ENCODE assay signal across 8 mouse cellular contexts in the genomic region with DNA sequence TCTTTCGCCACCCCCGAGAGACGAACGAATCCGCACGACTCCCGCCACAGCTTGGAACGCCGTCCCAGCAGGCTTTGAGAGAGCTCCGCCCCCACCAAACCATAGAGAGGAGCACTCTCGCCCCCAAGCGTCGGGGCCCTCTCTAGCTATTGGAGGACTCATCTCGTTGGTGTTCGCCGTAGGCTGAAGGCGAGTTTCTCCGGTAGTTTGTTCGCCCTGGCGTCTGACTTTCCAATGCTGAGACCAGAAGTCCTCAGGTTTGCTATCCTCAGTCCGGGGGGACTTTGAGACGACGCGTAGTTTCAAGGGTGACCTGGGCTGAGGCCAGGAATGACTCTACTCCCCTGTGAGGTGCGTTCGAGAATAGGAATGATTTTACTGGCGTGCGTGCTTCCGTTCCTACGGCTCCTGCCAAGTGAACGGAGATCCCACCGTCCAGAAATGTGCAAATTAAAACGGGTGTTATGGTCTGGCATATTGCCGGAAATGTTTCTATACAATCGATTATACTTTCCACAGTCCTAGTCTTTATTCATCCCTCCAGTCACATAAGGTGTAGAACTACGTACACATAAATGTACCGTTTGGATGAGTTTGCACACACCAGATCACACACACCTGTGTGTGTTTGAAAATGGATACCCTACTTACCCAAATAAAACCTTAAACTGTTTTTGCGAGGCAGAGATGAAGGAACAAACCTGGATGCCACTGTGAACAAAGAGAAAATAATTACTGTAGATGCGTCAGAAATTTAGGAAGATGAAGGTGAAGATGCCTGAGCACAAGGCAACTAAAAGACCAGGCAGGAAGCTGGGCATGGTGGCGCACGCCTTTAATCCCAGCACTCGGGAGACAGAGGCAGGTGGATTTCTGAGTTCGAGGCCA. TPM values are rescaled to one million over a fixed set of nuclear protein-coding genes. Genes with fewer than 3 reads are reported as not detected.
DNase-seq lines count a peak whose midpoint lies in the region; ATAC-seq and TF ChIP-seq lines count a peak whose summit lies in the region.

BC055324 (minus strand) TSS at position 76 of the 888 bp plus-strand sequence.
Mettl18 (plus strand) TSS at position 169 of the 888 bp plus-strand sequence.

- peak within 1 kb of the TSS; percentile 86 for H3K27ac ChIP-seq in embryonic facial prominence, embryonic 13.5 days
- peak within 1 kb of the TSS; percentile 81 for H3K27ac ChIP-seq in kidney, adult 2 months (ENCODE audit: insufficient read depth, low read depth, low read length)
- peak within 1 kb of the TSS; percentile 81 for H3K27ac ChIP-seq in limb, embryonic 12.5 days
- H3K27ac ChIP-seq in midbrain, embryonic 15.5 days, result peak within 1 kb of the TSS; percentile 86
- peak within 1 kb of the TSS; percentile 81 for H3K27ac ChIP-seq in spleen, adult 2 months (ENCODE audit: insufficient read depth, low read length)

- WGBS in embryonic facial prominence, embryonic 13.5 days, result 3% methylated on average over 43 of the region's 43 CpGs
- 2% methylated on average over 43 of the region's 43 CpGs for WGBS in kidney, adult 2 months
- 3% methylated on average over 43 of the region's 43 CpGs for WGBS in limb, embryonic 12.5 days
- 3% methylated on average over 43 of the region's 43 CpGs for WGBS in midbrain, embryonic 15.5 days
- 1% methylated on average over 43 of the region's 43 CpGs for WGBS in spleen, adult 2 months

- peak; percentile 91 for ATAC-seq in embryonic facial prominence, embryonic 13.5 days (ENCODE audit: insufficient number of reproducible peaks, insufficient read depth, low FRiP score, low TSS enrichment, low read depth)
- peak; percentile 94 for ATAC-seq in limb, embryonic 12.5 days (ENCODE audit: insufficient number of reproducible peaks, insufficient read depth, low FRiP score, low TSS enrichment, low read depth)
- ATAC-seq in midbrain, embryonic 15.5 days (replicated peaks), result peak; percentile 99

- H3K4me3 ChIP-seq in embryonic facial prominence, embryonic 13.5 days, result peak within 1 kb of the TSS; percentile 79
- peak within 1 kb of the TSS; percentile 84 for H3K4me3 ChIP-seq in kidney, adult 2 months (ENCODE audit: insufficient read depth, low read depth, low read length)
- peak within 1 kb of the TSS; percentile 77 for H3K4me3 ChIP-seq in limb, embryonic 12.5 days (replicated peaks)
- H3K4me3 ChIP-seq in midbrain, embryonic 15.5 days, result peak within 1 kb of the TSS; percentile 66
- peak within 1 kb of the TSS; percentile 86 for H3K4me3 ChIP-seq in spleen, adult 2 months (ENCODE audit: extremely low read depth, insufficient read depth, insufficient read length)

- H3K4me2 ChIP-seq in embryonic facial prominence, embryonic 13.5 days, result peak within 1 kb of the TSS; percentile 78
- peak within 1 kb of the TSS; percentile 77 for H3K4me2 ChIP-seq in limb, embryonic 12.5 days
- H3K4me2 ChIP-seq in midbrain, embryonic 15.5 days, result peak within 1 kb of the TSS; percentile 70

- H3K27me3 ChIP-seq in embryonic facial prominence, embryonic 13.5 days, result no peaks in the 10 kb centered on the region
- H3K27me3 ChIP-seq in kidney, adult 2 months (replicated peaks; ENCODE audit: control insufficient read depth, insufficient read depth, low read length), result no peaks in the 10 kb centered on the region
- H3K27me3 ChIP-seq in limb, embryonic 12.5 days, result no peaks in the 10 kb centered on the region
- no peaks in the 10 kb centered on the region for H3K27me3 ChIP-seq in midbrain, embryonic 15.5 days (replicated peaks)
- no peaks in the 10 kb centered on the region for H3K27me3 ChIP-seq in spleen, adult 2 months (ENCODE audit: control insufficient read depth, insufficient read depth, low read length)

- no peak for TF ChIP-seq CTCF in kidney, adult 2 months (conservative IDR thresholded peaks at IDR 0.05; ENCODE audit: insufficient read depth, insufficient read length, low read depth, low read length)
- TF ChIP-seq CTCF in spleen, adult 2 months (IDR thresholded peaks at IDR 0.05; ENCODE audit: extremely low read depth, insufficient read depth, insufficient read length, insufficient replicate concordance), result no peak

- no peak for TF ChIP-seq POLR2A in kidney, adult 2 months (IDR thresholded peaks at IDR 0.05; ENCODE audit: low read depth, low read length)
- TF ChIP-seq POLR2A in spleen, adult 2 months (IDR thresholded peaks at IDR 0.05; ENCODE audit: low read depth, low read length), result peak; percentile 11; the same call in 1 of the 2 replicates

- peaks cover 5% of the 10 kb centered on the region; the same call in 1 of the 2 replicates for H3K4me1 ChIP-seq in embryonic facial prominence, embryonic 13.5 days
- H3K4me1 ChIP-seq in kidney, adult 2 months (ENCODE audit: control insufficient read depth, insufficient read depth, low read length), result no peaks in the 10 kb centered on the region
- H3K4me1 ChIP-seq in limb, embryonic 12.5 days (replicated peaks), result peaks cover 5% of the 10 kb centered on the region
- peaks cover 14% of the 10 kb centered on the region for H3K4me1 ChIP-seq in midbrain, embryonic 15.5 days
- H3K4me1 ChIP-seq in spleen, adult 2 months (ENCODE audit: control insufficient read depth, insufficient read depth, insufficient read length), result no peaks in the 10 kb centered on the region

- H3K9me3 ChIP-seq in embryonic facial prominence, embryonic 13.5 days, result no peaks in the 10 kb centered on the region
- no peaks in the 10 kb centered on the region for H3K9me3 ChIP-seq in limb, embryonic 12.5 days
- no peaks in the 10 kb centered on the region for H3K9me3 ChIP-seq in midbrain, embryonic 15.5 days

- H3K36me3 ChIP-seq in embryonic facial prominence, embryonic 13.5 days, result no peaks in the 10 kb centered on the region
- H3K36me3 ChIP-seq in kidney, adult 2 months (ENCODE audit: control insufficient read depth, insufficient read depth, low read length), result no peaks in the 10 kb centered on the region
- H3K36me3 ChIP-seq in limb, embryonic 12.5 days, result 0 out of 2 replicates have a peak, but pooled peaks cover 2% of the 10 kb centered on the region
- no peaks in the 10 kb centered on the region for H3K36me3 ChIP-seq in midbrain, embryonic 15.5 days (replicated peaks)
- peaks cover 2% of the 10 kb centered on the region; the same call in 1 of the 2 replicates for H3K36me3 ChIP-seq in spleen, adult 2 months (ENCODE audit: control insufficient read depth, insufficient read depth, low read length)

- H3K9ac ChIP-seq in embryonic facial prominence, embryonic 13.5 days, result peak within 1 kb of the TSS; percentile 84
- H3K9ac ChIP-seq in limb, embryonic 12.5 days (replicated peaks), result peak within 1 kb of the TSS; percentile 73
- H3K9ac ChIP-seq in midbrain, embryonic 15.5 days, result peak within 1 kb of the TSS; percentile 71

- peak; percentile 87 for DNase-seq in 3134 (ENCODE audit: extremely low read depth, insufficient read length, low spot score)
- DNase-seq in adrenal gland, postnatal 36 days, result peak; percentile 91 to 93
- peak; percentile 92 to 95 for DNase-seq in heart, adult 18-20 months
- peak; percentile 93 for DNase-seq in kidney, adult 2 months
- DNase-seq in spleen, adult 2 months (ENCODE audit: low read depth in 1 of 2, low spot score in 2 of 2), result peak; percentile 81 to 86

RNA-seq across cellular contexts. Expression of gene BC055324, which starts in this region (rescaled TPM):
- 1 to 10 TPM; 1.7 to 1.9 TPM for total RNA-seq in adrenal gland, postnatal 36 days (2021)
- polyA plus RNA-seq in embryonic facial prominence, embryonic 13.5 days (2015; fragmentation: Nextera tagmentation; extraction: Ambion mirVana), result 20.5 and 20.9 TPM in 2 replicates
- total RNA-seq in heart, adult 18-20 months (2021), result 1 to 10 TPM in 1 of 2 experiments, under 1 TPM in 1; 0.72 to 2.0 TPM
- polyA plus RNA-seq in kidney, adult 2 months (2012; rRNA removed), result 0.49 and 1.0 TPM in 2 replicates
- polyA plus RNA-seq in limb, embryonic 12.5 days (2016; fragmentation: Nextera tagmentation; extraction: Ambion mirVana), result 34.2 and 36.0 TPM in 2 replicates
- 4.5 and 4.9 TPM in 2 replicates for polyA plus RNA-seq in midbrain, embryonic 15.5 days (2015; fragmentation: Nextera tagmentation; extraction: Ambion mirVana)
- 1.2 and 1.5 TPM in 2 replicates for polyA plus RNA-seq in spleen, adult 2 months (2012; rRNA removed)

RNA-seq across cellular contexts. Expression of gene Mettl18, which starts in this region (rescaled TPM):
- 1 to 10 TPM; 2.6 to 2.8 TPM for total RNA-seq in adrenal gland, postnatal 36 days (2021)
- 10.5 and 10.6 TPM in 2 replicates for polyA plus RNA-seq in embryonic facial prominence, embryonic 13.5 days (2015; fragmentation: Nextera tagmentation; extraction: Ambion mirVana)
- 1 to 10 TPM; 3.4 to 5.1 TPM for total RNA-seq in heart, adult 18-20 months (2021)
- polyA plus RNA-seq in kidney, adult 2 months (2012; rRNA removed), result 0.98 and 1.4 TPM in 2 replicates
- 10.7 and 11.3 TPM in 2 replicates for polyA plus RNA-seq in limb, embryonic 12.5 days (2016; fragmentation: Nextera tagmentation; extraction: Ambion mirVana)
- polyA plus RNA-seq in midbrain, embryonic 15.5 days (2015; fragmentation: Nextera tagmentation; extraction: Ambion mirVana), result 6.5 and 6.7 TPM in 2 replicates
- 0.52 and 0.74 TPM in 2 replicates for polyA plus RNA-seq in spleen, adult 2 months (2012; rRNA removed)

Comparison
In these comparisons a context has a peak if more than half of its experiments do, and no peak if none do; other contexts are left out.
1. Peak in every context shown above with its lines: DNase-seq, ATAC-seq, H3K4me3 ChIP-seq and H3K27ac ChIP-seq.